Mouse (Mus musculus): ENCODE results near the gene Rab3il1.

- peak; percentile 51; the same call in 1 of the 2 replicates for TF ChIP-seq EP300 (IDR thresholded peaks at IDR 0.05; ENCODE audit: low read depth)
- peak; percentile 20; the same call in 1 of the 2 replicates for TF ChIP-seq CTCF (IDR thresholded peaks at IDR 0.05; ENCODE audit: low read depth)
Observed at GRCm38 (mm10) chr19:10043643-10044042, 42.2 kb downstream of the Rab3il1 start.

Measured in heart, postnatal 0 days (tissue).